Mouse (Mus musculus): Measurements from ENCODE around the gene Sarnp.
A peak's percentile ranks its signal among the peaks of the same experiment; 100 is the strongest.

The Sarnp gene

DNA sequence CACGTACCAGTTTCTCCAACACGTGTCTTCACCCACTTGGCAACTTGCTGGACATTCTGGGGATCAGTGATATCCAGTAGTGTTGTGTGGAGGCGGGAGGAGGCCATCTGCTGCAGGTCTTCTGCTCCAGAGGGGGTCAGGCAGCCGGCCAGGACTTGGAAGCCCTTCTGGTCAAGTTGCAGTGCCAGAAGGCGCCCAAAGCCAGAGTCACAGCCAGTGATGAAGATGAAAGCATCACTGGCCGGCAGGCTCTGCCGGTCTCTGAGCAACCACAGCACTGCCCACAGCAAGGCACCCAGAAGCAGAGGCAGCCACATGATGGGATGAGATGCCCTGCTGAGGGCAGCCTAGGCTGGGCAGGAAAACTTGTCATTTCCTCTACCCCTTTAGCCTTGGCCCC lies 101.1 kb downstream of the Sarnp start:
- DNase-seq = peak; percentile 92 to 97

GRCm38 (mm10) chr10:128919203-128919631 lies 102.1 kb downstream of the Sarnp start:
- peak in 1 of 2 experiments; percentile 50 for DNase-seq

DNA sequence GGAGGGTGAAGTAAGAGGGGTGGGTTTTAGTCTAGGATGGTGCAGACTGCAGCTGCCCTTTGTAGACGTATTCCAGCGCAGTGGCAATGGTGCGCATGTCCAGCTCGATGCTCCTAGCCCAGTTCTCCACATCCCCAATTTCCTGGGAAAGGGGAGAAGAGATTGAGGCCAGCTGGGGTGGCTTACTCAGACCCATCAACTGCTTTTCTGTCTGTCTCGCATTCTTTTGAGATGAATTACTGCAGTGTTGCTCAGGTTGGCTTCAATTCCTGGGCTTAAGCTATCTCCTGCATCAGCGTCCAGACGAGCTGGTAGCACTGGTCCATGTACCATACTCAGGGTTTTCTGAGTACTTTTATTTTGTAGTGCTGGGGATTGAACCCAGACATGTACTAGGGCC lies 102.8 kb downstream of the Sarnp start:
- no peak for DNase-seq

- DNase-seq = no peak
Measured at GRCm38 (mm10) chr10:128920736-128921161, 103.6 kb downstream of the Sarnp start.

DNA sequence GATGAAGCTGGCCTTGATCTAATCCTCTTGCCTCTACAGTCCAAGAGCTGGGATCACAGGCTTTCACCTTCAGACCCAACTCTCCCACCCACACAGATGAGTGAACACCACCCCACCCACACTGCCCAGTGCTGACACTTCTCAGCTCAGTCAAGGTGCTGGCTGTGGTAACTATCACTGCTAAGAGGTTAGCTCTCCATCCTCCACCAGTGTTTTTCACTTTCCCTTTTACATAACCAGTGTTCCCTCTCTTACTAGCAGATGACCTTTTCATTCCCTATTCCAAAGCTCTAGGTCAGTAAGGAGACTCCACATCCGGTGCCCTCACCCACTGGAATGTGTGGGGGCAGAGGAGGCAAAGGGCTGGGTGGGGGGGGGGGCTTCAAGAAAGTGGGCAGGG lies 104.1 kb downstream of the Sarnp start:
- DNase-seq = no peak

DNA sequence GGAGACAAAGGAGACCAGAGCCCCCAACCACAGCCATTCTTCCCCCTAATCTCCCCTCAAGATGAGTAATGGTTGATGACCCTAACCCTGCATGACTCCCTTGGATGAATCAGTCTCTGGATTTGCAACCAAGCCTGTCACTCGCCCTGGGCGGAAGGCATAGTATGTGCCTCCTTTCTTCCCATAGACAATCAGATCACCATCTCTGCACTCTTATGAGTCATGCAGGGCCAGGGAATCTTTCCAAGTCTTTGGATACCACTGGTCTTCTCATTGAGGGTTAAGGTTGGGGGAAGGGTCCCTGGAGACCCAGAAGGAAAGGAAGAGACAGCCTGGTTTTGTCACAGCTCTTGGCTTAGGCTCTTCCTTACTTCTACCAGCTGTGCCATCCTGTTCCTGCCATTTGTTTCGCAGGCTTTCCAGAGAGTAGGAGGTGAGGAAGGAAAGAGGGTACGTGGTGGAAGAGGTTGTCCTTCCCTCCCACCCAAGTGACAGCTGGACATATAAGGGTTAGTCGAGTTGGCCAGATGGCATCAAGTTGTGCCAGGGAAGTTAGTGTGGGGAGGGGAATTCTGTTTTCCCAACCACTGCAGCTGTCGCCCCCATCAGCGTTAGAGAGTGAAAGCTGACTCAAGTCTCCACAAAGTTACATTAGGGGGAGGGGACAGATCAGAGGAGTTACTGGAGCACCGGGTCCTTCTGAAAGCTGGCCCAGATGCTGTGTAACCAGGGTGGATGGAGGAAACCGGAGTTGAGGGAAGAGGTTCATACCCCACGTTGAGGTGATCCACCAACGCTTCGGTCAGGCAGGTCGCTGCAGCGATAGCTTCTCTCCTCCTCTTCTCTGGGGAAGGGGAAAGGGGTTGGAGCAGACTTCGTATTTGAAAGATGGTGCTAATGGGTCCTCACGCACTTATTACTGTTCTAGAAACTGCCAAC lies 105.0 kb downstream of the Sarnp start:
- no peak for DNase-seq

- DNase-seq = no peak
Measured at GRCm38 (mm10) chr10:128922822-128923012, 105.6 kb downstream of the Sarnp start, which contains the start of gene Rdh5. Gene Rdh5 (minus strand): TSS chr10:128922888.

- DNase-seq = peak; percentile 94 to 97
Measured at GRCm38 (mm10) chr10:128923013-128923691, 106.0 kb downstream of the Sarnp start.

DNA sequence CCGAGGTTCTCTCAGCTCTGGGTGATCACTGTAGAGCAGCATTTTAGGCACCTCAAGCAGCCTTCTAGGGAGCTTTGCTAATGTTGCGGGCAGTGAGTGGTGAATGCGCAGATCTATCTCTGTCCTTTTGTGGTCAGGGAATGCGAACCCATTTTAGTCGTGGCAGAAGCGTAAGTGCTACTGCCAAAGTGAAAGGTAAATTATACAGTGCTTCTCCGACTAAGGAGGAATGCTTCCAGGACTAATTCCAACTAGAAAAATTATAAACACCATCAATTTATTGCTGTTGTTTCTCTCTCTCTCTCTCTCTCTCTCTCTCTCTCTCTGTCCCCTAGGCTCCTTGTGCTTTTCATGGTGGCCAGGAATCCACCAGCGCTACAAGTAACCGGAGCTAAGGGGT lies 106.8 kb downstream of the Sarnp start, which contains the start of gene Bloc1s1:
Gene Bloc1s1, minus strand, starts transcription at position 101 of the 400 bp plus-strand sequence.
- DNase-seq = peak in 1 of 2 experiments; percentile 46

All from cerebellum, adult 18-20 months (tissue).